Mouse (Mus musculus) cerebellum, postnatal 10 days (tissue): ENCODE measurements at regions not wholly inside any gene's neighbourhood (a gene's known extent, or its start where the extent isn't known, plus 50 kb on each side); places are given as distances from the start of the nearest gene placed in this dataset.

ENCODE experiments used
- DNase-seq, 2 experiments: peaks; one replicate each; pipeline ENCODE4 v3.0.0; 2021; ENCODE audit warnings: mixed read lengths in 2 of 2

GRCm38 (mm10) chr16:61546043-61546442 is 940.7 kb upstream of the Epha6 start:
- DNase-seq, result peak; percentile 63 to 76

- peak; percentile 15 to 18 for DNase-seq
Observed at GRCm38 (mm10) chr16:61534775-61535174, 929.4 kb upstream of the Epha6 start.
